Mouse (Mus musculus): ENCODE data around the gene AA986860.

DNA sequence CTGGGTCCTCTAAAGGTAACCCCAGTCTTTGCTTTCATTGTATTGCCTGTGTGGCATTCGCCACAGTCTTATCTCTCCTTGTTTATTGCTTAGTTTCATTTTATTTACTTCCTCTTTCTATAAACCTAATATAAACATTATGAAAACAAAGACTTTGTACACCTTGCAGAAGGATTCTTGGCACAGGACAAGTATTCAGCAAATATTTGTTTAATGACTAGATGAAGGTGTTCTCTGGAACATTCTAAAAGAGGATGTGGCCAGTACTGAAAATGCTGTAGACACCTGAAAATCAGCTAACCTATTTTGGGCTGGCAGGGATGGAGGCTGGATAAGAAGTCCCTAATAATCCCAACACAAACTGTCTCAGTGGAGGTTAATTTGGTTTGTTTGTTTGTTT is 29.8 kb downstream of the AA986860 start:
- no peak for TF ChIP-seq CHD2 (IDR thresholded peaks at IDR 0.05; ENCODE audit: low read depth, low read length)
- TF ChIP-seq MAFK (IDR thresholded peaks at IDR 0.05; ENCODE audit: insufficient read depth, low read depth, low read length): no peak
- no peak for TF ChIP-seq HCFC1 (IDR thresholded peaks at IDR 0.05; ENCODE audit: borderline replicate concordance, insufficient read depth, low read length)
- no peak for TF ChIP-seq ZNF384 (IDR thresholded peaks at IDR 0.05; ENCODE audit: low read depth, low read length)
- no peak for TF ChIP-seq ZC3H11A (IDR thresholded peaks at IDR 0.05; ENCODE audit: borderline replicate concordance, low read depth, low read length)
